Mouse (Mus musculus) heart, postnatal 25 days (tissue): ENCODE results near the gene Atn1. TPM values are rescaled to one million over a fixed set of nuclear protein-coding genes. Genes with fewer than 3 reads are reported as not detected.
A peak's percentile ranks its signal among the peaks of the same experiment; 100 is the strongest.
"Not testable (repeated sequence)": the region's sequence is repeated elsewhere in the genome, so short reads cannot be mapped to it uniquely, and the experiment has no call there.

Experiments
- DNase-seq: peaks from one replicate; pipeline ENCODE4 v3.0.0; 2022; ENCODE audit warnings: low spot score
- intact Hi-C: fragments of 180-260 bp; cut with DNase I; formaldehyde crosslinking; loops from one replicate; pipeline ENCODE4 v1.15.1; 2025
- total RNA-seq, 2 experiments: library from RNA; stranded (reverse); gene quantifications; 2 replicates each; pipeline ENCODE4 v1.2.3; 2021

The Atn1 gene
- 10 to 100 TPM; 37.0 to 39.7 TPM for total RNA-seq

DNA sequence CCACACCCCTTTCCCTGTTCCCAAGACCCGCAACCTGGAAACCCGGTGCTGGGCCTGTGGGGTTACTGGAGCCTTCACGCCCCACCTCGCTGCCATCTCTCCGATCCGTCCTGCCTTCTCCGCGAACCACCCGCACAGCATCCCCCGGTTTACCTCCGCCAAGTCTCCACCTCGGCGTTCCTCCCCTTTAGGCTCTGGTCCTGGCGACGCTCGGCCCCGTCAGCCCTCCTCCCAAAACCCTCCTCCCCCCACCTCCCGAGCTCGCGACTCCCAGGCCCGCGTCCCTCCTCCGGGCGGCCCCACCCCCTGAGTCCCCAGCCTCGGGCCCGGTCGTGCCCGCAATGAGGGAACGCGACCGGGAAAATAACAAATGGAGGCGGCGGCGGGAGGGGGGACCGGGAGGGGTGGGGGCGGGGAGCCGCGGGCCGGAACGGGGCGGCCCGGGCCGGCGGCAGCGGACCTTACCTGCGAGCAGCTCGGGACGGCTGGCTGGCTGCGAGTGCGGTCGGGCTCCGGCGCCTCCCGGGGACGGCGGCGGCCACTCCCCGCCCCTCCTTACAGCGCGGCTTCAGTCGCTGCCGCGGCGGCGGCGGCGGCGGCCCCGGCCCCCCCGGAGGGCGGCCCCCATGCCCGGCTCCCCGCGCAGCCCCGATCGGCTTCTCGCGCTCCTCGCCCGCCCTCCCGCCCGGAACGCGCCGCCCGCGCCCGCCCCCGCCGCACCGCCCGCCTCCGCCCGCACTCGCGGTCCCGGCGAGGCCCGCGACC, at the start of gene Atn1, which contains the start of gene Gm45234:
Atn1 (minus strand) TSS at position 694 of the 765 bp plus-strand sequence.
Gm45234 (minus strand) TSS at position 191 of the 765 bp plus-strand sequence.
- DNase-seq: peak; percentile 60
- intact Hi-C loops: loop anchor here (2.0 to 5.0 kb wide), 3 partner anchors 13 to 94 kb away; partner anchors contain the start of genes Emg1, Lpcat3 and Phb2

- intact Hi-C loops: no loop called here
- DNase-seq: peak; percentile 90
Observed at GRCm38 (mm10) chr6:124805341-124806321, 49.3 kb upstream of the Atn1 start.

- intact Hi-C loops: no loop called here
Observed at GRCm38 (mm10) chr6:124804341-124804740, 48.0 kb upstream of the Atn1 start.

DNA sequence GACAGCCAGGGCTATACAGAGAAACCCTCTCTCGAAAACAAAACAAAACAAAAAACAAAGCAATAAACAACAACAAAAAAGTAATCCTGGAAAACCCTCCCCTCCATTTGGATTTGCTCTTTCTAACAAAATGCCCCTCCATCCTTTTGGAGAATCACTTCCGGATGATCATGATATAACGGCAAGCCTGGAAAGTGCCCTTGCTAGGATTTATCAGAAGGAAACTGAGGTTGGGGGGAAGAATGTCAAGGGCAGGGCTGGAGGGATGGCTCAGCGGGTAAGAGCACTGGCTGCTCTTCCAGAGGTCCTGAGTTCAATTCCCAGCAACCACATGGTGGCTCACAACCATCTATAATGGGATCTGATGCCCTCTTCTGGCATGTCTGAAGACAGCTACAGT, 47.4 kb upstream of the Atn1 start:
- intact Hi-C loops: not testable (repeated sequence)

More at GRCm38 (mm10) chr6:124804341-124804740, 48.0 kb upstream of the Atn1 start:
- no peak for DNase-seq

DNA sequence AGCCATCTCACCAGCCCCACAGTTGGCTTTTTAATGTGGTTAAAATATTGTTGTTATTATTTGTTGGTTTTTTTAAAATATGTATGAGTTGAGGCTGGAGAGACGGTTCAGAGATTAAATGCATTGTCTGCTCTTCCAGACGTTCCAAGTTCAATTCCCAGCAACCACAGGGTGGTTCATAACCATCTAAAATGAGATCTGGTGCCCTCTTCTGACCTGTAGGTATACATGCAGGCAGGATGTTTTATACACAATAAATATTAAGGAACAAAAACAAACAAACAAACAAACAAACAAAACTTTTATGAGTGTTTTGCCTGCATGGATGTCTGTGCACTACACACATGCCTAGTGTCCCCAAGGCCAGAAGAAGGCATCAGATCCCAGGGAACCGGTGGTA, 46.7 kb upstream of the Atn1 start:
- no peak for DNase-seq

More for the DNA sequence above, 47.4 kb upstream of the Atn1 start:
- not testable (repeated sequence) for DNase-seq

DNA sequence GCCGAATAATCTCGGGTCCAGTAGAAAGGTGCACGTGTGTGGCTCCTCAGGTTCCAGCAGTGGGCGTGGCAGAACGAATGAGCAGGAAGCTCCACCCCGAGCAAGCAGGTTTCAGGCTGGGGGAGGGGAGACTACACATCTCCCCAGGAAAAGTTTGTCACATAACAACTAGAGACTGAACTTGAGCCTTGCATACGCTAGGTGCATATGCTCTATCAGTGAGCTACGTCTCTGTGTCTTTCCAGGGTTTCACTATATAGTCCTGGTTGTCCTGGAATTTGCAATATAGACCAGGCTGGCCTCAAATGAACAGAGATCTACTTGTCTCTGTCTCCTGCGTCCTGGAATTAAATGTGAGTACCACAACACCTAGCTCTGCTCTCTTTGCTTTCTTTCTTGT, 46.1 kb upstream of the Atn1 start:
- intact Hi-C loops: not testable (repeated sequence)

More for the DNA sequence above, 46.7 kb upstream of the Atn1 start:
- intact Hi-C loops: no loop called here

GRCm38 (mm10) chr6:124796200-124796599, 39.9 kb upstream of the Atn1 start:
- DNase-seq: no peak
- intact Hi-C loops: no loop called here

More for the DNA sequence above, 46.1 kb upstream of the Atn1 start:
- DNase-seq: not testable (repeated sequence)

- no peak for DNase-seq
- intact Hi-C loops: no loop called here
Observed at GRCm38 (mm10) chr6:124795781-124796180, 39.5 kb upstream of the Atn1 start.

DNA sequence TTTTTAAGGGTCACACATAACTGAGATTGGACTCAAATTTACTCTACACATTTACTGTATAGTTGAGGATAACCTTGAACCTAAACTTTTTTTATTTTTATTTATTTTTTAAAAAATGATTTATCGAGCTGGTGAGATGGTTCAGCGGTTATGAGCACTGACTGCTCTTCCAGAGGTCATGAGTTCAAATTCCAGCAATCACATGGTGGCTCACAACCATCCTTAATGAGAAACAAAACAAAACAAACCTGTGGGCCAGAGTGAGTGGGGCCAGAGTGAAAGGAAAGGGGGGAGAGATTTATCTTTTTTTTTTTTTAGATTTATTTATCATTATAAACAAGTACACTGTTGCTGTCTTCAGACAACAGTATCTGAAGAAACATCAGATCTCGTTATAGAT, 35.6 kb upstream of the Atn1 start:
- intact Hi-C loops: no loop called here
- no peak for DNase-seq

DNA sequence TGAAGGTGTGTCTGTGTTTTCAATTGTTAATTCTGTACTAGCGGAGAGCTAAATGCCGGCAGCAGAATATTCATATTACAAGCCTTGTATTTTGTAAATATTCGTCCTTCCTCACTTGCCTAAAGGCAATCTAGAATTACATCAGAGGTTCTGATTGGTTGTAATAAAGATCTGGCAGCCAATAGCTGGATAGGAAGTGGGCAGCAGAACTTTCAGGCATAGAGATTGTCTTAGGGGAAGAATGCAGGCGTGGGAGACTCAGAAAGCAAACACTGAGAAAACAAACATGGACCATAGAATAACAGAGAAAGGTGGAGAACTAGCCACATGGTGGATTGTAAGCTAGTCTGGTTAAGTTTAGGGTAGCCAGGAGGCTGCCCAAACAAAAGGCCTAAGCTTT, 33.8 kb upstream of the Atn1 start:
- intact Hi-C loops: no loop called here
- DNase-seq: no peak

DNA sequence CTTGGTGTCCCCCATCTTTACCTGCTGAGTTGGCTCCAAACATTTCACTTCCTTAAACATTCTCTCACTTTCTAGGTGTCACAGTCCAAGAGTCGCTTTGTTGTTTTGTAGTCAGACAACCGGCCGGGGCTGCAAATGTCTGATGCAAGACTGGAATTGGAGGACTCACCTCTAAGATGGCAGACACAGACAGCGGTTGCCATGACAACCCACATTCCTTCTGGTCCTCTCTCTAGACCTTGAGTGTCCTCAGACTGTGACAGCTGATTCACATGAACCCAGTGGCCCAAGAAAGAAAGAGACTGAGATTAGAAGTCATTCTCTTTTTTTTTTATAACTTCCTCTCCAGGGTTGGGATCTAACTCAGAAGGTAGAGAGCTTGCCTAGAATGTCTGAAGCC, 33.2 kb upstream of the Atn1 start:
- intact Hi-C loops: no loop called here

GRCm38 (mm10) chr6:124787722-124788121, 31.4 kb upstream of the Atn1 start:
- intact Hi-C loops: no loop called here

More for the DNA sequence above, 33.2 kb upstream of the Atn1 start:
- no peak for DNase-seq

GRCm38 (mm10) chr6:124786756-124787420, 30.6 kb upstream of the Atn1 start:
- intact Hi-C loops: no loop called here
- DNase-seq: no peak

More at GRCm38 (mm10) chr6:124787722-124788121, 31.4 kb upstream of the Atn1 start:
- no peak for DNase-seq

GRCm38 (mm10) chr6:124782436-124782835, 26.1 kb upstream of the Atn1 start:
- no peak for DNase-seq
- intact Hi-C loops: no loop called here

GRCm38 (mm10) chr6:124780917-124781316, 24.6 kb upstream of the Atn1 start:
- no peak for DNase-seq
- intact Hi-C loops: no loop called here

DNA sequence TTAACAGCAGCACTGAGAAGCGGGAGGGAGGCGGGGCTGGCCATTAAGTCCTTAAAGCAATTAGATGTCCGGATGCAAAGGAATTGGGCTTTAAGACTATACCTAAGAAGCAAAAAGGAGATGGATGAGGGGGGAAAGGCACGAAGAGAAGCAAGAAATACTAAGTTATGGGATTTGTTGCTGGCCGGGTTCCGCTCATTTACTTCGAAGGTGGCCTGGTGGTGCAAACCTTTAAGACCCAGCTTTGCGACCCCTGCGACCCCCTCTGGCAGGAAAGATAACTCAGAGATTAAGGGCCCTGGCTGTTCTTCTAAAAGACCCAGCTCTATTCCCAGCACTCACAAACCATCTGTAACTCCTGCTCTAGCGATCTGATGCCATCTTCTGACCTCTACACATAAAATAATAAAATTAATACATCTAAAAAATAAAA, 23.7 kb upstream of the Atn1 start:
- intact Hi-C loops: no loop called here
- no peak for DNase-seq

GRCm38 (mm10) chr6:124779222-124779983, 23.1 kb upstream of the Atn1 start, which contains the start of gene Lrrc23:
Gene Lrrc23, minus strand, starts transcription at chr6:124779727.
- intact Hi-C loops: no loop called here
- no peak for DNase-seq

GRCm38 (mm10) chr6:124770511-124770910, 14.2 kb upstream of the Atn1 start:
- no peak for DNase-seq
- intact Hi-C loops: no loop called here

DNA sequence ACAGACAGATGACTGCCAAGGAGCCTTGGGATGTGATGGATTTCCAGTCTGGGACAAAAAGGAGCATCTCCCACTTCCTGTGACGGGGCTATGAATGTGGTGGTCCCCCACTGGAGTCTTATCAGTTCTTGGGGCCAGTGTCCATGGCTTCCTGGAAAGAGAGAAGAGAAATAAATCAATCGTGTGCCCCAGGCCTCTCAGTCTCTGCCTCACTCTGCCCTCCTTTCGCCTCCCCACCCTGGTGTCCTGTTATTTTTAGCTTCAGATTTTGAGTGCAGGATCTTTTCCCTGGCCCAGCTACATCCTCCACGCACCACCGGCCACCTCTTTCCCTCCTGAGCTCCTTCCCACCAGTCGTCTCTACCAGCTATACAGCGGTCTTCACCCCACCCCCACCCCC, 13.7 kb upstream of the Atn1 start:
- no peak for DNase-seq
- intact Hi-C loops: no loop called here
